Mouse (Mus musculus) C2C12 (cell line): Measurements from ENCODE around the gene Jdp2. TPM values are rescaled to one million over a fixed set of nuclear protein-coding genes. Genes with fewer than 3 reads are reported as not detected.

Source experiments
- H3K27me3 ChIP-seq: one replicate; pipeline ENCODE4 v1.6.1; 2011; ENCODE audit not compliant: control insufficient read depth, insufficient read depth, insufficient read length
- H3K36me3 ChIP-seq: one replicate; pipeline ENCODE4 v1.6.1; 2011; ENCODE audit not compliant: control insufficient read depth, insufficient read depth
- H3K4me3 ChIP-seq: one replicate; pipeline ENCODE4 v1.5.1; 2011; ENCODE audit warnings: mild to moderate bottlenecking, control low read depth; ENCODE audit not compliant: poor library complexity, insufficient read depth, severe bottlenecking
- H3K79me2 ChIP-seq: one replicate; pipeline ENCODE4 v1.6.1; 2011; ENCODE audit not compliant: control insufficient read depth, insufficient read depth
- H3K79me3 ChIP-seq: one replicate; pipeline ENCODE4 v1.6.1; 2011; ENCODE audit warnings: low read depth, control low read depth
- H3ac ChIP-seq: one replicate; pipeline ENCODE3; 2011; ENCODE audit warnings: low read depth; ENCODE audit not compliant: control insufficient read depth, insufficient read length
- CEBPB ChIP-seq: IDR thresholded peaks from one replicate; pipeline ENCODE4 v1.6.1; 2011; ENCODE audit warnings: low read depth, mild to moderate bottlenecking, control low read depth, moderate library complexity
- CTCF ChIP-seq: IDR thresholded peaks from one replicate; pipeline ENCODE4 v1.5.1; 2011; ENCODE audit not compliant: control insufficient read depth, insufficient read depth, insufficient read length
- FOSL1 ChIP-seq: IDR thresholded peaks from one replicate; pipeline ENCODE4 v1.8.0; 2011; ENCODE audit warnings: mild to moderate bottlenecking, low read length; ENCODE audit not compliant: poor library complexity, insufficient read depth, severe bottlenecking
- MAX ChIP-seq: IDR thresholded peaks from one replicate; pipeline ENCODE4 v1.6.1; 2011; ENCODE audit warnings: mild to moderate bottlenecking, control low read depth
- MYOD1 ChIP-seq: IDR thresholded peaks from one replicate; pipeline ENCODE4 v1.6.1; 2011; ENCODE audit warnings: low read depth; ENCODE audit not compliant: control insufficient read depth, insufficient read length
- MYOG ChIP-seq: IDR thresholded peaks from one replicate; pipeline ENCODE4 v1.6.1; 2011; ENCODE audit not compliant: control insufficient read depth, insufficient read length; ENCODE audit errors: extremely low read depth
- USF1 ChIP-seq: IDR thresholded peaks from one replicate; pipeline ENCODE4 v1.6.1; 2011; ENCODE audit warnings: low read depth, mild to moderate bottlenecking, control low read depth, moderate library complexity
- polyA plus RNA-seq: library from polyadenylated mRNA; unstranded; fragments of >200 nt; fragmentation: generic; extraction: Trizol; gene quantifications from one replicate; pipeline ENCODE4 v1.2.1, GENCODE M21; 2012; ENCODE audit warnings: missing spikeins

Jdp2 gene
- polyA plus RNA-seq, 1 experiment, result 86.8 TPM

- Histone ChIP-seq H3K79me2 (no peaks in the 10 kb centered on the region), H3ac (no peak overlapping the region), H3K36me3 (peaks cover 77% of the 10 kb centered on the region), H3K79me3 (no peaks in the 10 kb centered on the region), H3K27me3 (no peaks in the 10 kb centered on the region), H3K4me3 (no peak overlapping the region)
- TF ChIP-seq MAX (no peak), FOSL1 (no peak), CEBPB (no peak)
Observed at GRCm38 (mm10) chr12:85637932-85638331, 39.1 kb downstream of the Jdp2 start.

DNA sequence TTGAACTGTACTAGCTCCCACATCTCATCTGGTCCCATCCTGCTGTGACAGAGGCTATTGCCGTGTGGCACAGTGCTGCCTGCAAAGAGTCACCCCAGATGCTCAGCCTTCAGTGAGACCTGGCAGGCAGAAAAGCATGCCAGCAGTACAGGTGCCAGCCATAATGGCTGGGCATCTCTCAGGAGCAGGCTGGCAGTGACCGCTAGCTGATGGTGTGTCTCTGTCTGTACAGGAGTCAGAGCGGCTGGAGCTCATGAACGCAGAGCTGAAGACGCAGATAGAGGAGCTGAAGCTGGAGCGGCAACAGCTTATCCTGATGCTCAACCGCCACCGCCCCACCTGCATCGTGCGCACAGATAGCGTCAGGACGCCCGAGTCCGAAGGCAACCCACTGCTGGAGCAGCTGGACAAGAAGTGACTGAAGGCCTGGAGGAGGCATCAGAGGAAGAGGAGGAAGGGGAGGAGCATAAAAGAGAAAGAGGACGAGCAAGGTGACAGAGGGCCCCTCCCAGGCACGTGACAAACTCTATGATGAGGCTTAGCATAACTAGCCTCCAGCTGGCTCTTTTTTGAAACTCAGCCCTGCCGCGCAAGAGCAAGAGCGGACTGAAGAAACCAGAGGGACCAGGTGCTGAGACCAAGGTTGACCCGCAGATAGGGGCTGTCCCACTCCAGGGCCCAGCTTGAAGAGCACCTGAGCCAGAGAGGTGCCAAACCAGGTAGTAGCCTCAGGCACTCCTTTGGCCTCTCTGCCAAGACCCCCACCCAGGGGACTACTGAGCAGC lies 39.9 kb downstream of the Jdp2 start:
- no peak for TF ChIP-seq FOSL1
- no peak for TF ChIP-seq MYOG
- no peak for TF ChIP-seq MAX
- TF ChIP-seq USF1, result no peak
- TF ChIP-seq MYOD1, result no peak
- no peak for TF ChIP-seq CEBPB
- TF ChIP-seq CTCF, result no peak
- Histone ChIP-seq H3ac (no peak overlapping the region), H3K79me3 (no peaks in the 10 kb centered on the region), H3K27me3 (no peaks in the 10 kb centered on the region), H3K79me2 (no peaks in the 10 kb centered on the region), H3K4me3 (no peak overlapping the region), H3K36me3 (peaks cover 77% of the 10 kb centered on the region)

DNA sequence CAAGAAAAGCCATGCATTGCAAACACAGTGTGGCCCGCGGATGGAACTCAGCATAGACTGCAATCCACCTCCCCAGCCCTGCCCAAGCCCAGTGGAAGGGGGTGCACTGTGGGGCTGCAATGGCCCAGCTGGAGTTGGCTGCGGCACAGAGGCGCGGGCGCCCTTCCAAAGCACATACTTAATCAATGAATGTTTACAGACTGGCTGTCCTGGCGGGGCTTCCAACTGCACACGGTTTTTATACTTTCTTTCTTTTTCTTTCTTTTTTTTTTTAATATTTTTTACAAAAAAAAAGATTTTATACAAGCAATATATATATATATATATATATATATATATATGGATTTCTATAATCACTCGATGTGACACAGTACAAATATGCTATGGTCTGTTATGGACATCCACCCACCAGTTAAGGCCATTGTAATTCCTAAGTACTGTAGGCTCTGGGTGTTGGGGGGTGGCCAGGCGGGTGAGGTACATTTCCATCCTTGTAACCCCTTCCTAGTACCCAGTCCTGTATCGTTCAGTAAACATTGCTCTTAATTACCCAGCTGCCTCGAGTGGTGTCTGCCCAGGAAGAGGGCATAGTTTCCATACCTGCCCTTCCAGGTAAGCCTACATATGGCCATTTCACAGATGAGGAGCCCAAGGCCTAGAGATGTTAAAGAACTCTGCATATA lies 40.6 kb downstream of the Jdp2 start:
- Histone ChIP-seq H3K36me3 (peaks cover 74% of the 10 kb centered on the region), H3K27me3 (no peaks in the 10 kb centered on the region), H3K4me3 (no peak overlapping the region), H3K79me3 (no peaks in the 10 kb centered on the region), H3K79me2 (no peaks in the 10 kb centered on the region), H3ac (no peak overlapping the region)
- TF ChIP-seq MYOD1 (no peak), USF1 (no peak)

DNA sequence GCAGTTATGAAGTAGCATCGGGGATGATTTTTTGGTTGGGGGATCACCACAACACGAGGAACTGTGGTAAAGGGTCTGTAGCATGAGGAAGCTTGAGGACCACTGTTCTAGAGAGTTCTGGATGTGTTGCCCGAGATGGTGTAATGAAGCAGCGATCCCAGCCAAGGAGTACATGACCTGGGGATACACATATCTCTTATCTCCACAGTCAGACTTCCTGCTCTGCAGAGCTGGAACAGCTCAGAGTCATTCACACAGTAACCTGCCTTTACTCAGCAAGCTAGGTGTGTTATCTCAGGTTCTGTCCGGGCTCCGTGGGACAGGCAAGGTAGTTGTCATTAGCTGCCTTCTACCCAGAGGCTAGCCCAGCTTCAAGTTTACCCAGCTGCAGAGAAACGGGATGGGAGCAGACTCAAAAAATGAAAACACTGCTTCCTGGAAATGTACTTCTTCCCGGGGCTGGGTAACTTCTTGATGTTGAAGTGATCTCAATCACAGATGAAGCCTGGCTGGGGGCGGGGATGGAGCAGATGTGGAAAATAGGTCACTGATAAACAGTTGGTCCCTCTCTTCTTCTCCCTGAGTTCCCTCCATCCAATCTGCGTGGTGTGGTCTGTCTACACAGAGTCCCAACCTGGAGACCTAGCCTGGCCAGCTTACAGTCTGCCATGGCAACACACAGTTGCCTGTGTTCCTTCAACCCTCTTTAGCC lies 42.2 kb downstream of the Jdp2 start:
- Histone ChIP-seq H3K4me3 (no peak overlapping the region), H3K36me3 (peaks cover 68% of the 10 kb centered on the region), H3K27me3 (no peaks in the 10 kb centered on the region), H3K79me2 (no peaks in the 10 kb centered on the region), H3ac (no peak overlapping the region), H3K79me3 (no peaks in the 10 kb centered on the region)
- TF ChIP-seq CTCF (no peak), MAX (no peak), USF1 (no peak), FOSL1 (no peak), MYOD1 (no peak), MYOG (no peak), CEBPB (no peak)

- Histone ChIP-seq H3ac (no peak overlapping the region), H3K4me3 (no peak overlapping the region), H3K27me3 (no peaks in the 10 kb centered on the region), H3K36me3 (peaks cover 63% of the 10 kb centered on the region), H3K79me3 (no peaks in the 10 kb centered on the region), H3K79me2 (no peaks in the 10 kb centered on the region)
- TF ChIP-seq CEBPB (no peak), USF1 (no peak), MYOG (no peak), MAX (no peak), CTCF (no peak), MYOD1 (no peak)
Observed at GRCm38 (mm10) chr12:85641564-85641931, 42.7 kb downstream of the Jdp2 start.

- Histone ChIP-seq H3K79me2 (no peaks in the 10 kb centered on the region), H3K27me3 (no peaks in the 10 kb centered on the region), H3ac (no peak overlapping the region), H3K4me3 (no peak overlapping the region), H3K36me3 (peaks cover 50% of the 10 kb centered on the region), H3K79me3 (no peaks in the 10 kb centered on the region)
- peak; percentile 44 for TF ChIP-seq CEBPB
- TF ChIP-seq USF1, result no peak
Observed at GRCm38 (mm10) chr12:85643735-85644134, 44.9 kb downstream of the Jdp2 start.
